Mouse (Mus musculus) C2C12 (cell line): ENCODE measurements around the gene Atp2b2. TPM values are rescaled to one million over a fixed set of nuclear protein-coding genes. Genes with fewer than 3 reads are reported as not detected.

Experiments
- H3K27me3 ChIP-seq: one replicate; pipeline ENCODE4 v1.6.1; 2011; ENCODE audit not compliant: control insufficient read depth, insufficient read depth, insufficient read length
- H3K36me3 ChIP-seq: one replicate; pipeline ENCODE4 v1.6.1; 2011; ENCODE audit not compliant: control insufficient read depth, insufficient read depth
- H3K4me3 ChIP-seq: one replicate; pipeline ENCODE4 v1.5.1; 2011; ENCODE audit warnings: mild to moderate bottlenecking, control low read depth; ENCODE audit not compliant: poor library complexity, insufficient read depth, severe bottlenecking
- H3K79me2 ChIP-seq: one replicate; pipeline ENCODE4 v1.6.1; 2011; ENCODE audit not compliant: control insufficient read depth, insufficient read depth
- H3K79me3 ChIP-seq: one replicate; pipeline ENCODE4 v1.6.1; 2011; ENCODE audit warnings: low read depth, control low read depth
- H3ac ChIP-seq: one replicate; pipeline ENCODE3; 2011; ENCODE audit warnings: low read depth; ENCODE audit not compliant: control insufficient read depth, insufficient read length
- CEBPB ChIP-seq: IDR thresholded peaks from one replicate; pipeline ENCODE4 v1.6.1; 2011; ENCODE audit warnings: low read depth, mild to moderate bottlenecking, control low read depth, moderate library complexity
- CTCF ChIP-seq: IDR thresholded peaks from one replicate; pipeline ENCODE4 v1.5.1; 2011; ENCODE audit not compliant: control insufficient read depth, insufficient read depth, insufficient read length
- FOSL1 ChIP-seq: IDR thresholded peaks from one replicate; pipeline ENCODE4 v1.8.0; 2011; ENCODE audit warnings: mild to moderate bottlenecking, low read length; ENCODE audit not compliant: poor library complexity, insufficient read depth, severe bottlenecking
- MAX ChIP-seq: IDR thresholded peaks from one replicate; pipeline ENCODE4 v1.6.1; 2011; ENCODE audit warnings: mild to moderate bottlenecking, control low read depth
- MYOD1 ChIP-seq: IDR thresholded peaks from one replicate; pipeline ENCODE4 v1.6.1; 2011; ENCODE audit warnings: low read depth; ENCODE audit not compliant: control insufficient read depth, insufficient read length
- MYOG ChIP-seq: IDR thresholded peaks from one replicate; pipeline ENCODE4 v1.6.1; 2011; ENCODE audit not compliant: control insufficient read depth, insufficient read length; ENCODE audit errors: extremely low read depth
- USF1 ChIP-seq: IDR thresholded peaks from one replicate; pipeline ENCODE4 v1.6.1; 2011; ENCODE audit warnings: low read depth, mild to moderate bottlenecking, control low read depth, moderate library complexity
- polyA plus RNA-seq: library from polyadenylated mRNA; unstranded; fragments of >200 nt; fragmentation: generic; extraction: Trizol; gene quantifications from one replicate; pipeline ENCODE4 v1.2.1, GENCODE M21; 2012; ENCODE audit warnings: missing spikeins

Atp2b2 gene
- polyA plus RNA-seq, 1 experiment: not detected

DNA sequence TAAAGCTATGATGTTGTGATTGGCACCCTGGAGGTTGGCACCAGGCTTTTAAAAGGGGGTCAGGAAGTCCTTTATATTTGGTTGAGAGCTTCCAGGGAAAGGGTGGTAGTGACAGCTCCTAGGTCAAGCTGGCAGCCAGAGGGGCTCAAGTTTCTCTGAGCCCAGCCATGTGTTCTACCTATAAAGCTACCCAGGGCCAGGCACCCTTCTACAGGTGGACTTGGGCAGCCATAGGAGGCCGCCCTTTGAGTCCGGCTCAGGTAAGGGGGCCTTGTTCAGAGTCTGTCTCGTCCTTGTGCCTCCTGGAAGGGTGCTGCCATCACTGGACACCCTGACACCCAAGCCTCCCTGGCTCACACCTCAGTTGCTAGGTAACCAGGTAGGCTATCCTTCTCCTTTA lies 180.5 kb downstream of the Atp2b2 start:
- TF ChIP-seq MYOG: no peak
- TF ChIP-seq FOSL1: no peak
- no peak for TF ChIP-seq CEBPB
- TF ChIP-seq USF1: no peak
- no peak for TF ChIP-seq MYOD1
- TF ChIP-seq CTCF: no peak

DNA sequence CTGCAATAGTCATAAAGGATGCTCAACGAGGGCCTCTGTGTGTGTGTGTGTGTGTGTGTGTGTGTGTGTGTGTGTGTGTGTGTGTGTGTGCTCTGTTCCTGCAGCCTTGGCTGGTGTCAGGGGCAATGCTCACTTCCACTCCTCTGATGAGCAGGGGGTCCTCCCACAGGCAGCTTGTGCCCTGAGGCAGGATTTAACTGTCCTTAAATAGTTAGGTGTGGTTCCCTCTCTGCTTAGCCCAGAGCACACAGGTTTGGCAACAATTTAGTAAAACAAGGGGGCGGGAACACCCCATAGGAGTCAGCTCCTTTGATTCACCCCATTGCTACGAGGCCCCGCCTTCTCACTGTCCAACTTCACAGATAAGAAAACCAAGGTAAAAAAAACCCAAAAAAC lies 181.0 kb downstream of the Atp2b2 start:
- peaks cover 34% of the 10 kb centered on the region for H3K27me3 ChIP-seq
- no peaks in the 10 kb centered on the region for H3K36me3 ChIP-seq
- no peaks in the 10 kb centered on the region for H3K79me2 ChIP-seq
- no peak overlapping the region for H3K4me3 ChIP-seq
- H3ac ChIP-seq: no peak overlapping the region
- no peaks in the 10 kb centered on the region for H3K79me3 ChIP-seq
- TF ChIP-seq FOSL1 (no peak), USF1 (no peak), CTCF (no peak), MAX (no peak), CEBPB (no peak)

More for the DNA sequence above, 180.5 kb downstream of the Atp2b2 start:
- Histone ChIP-seq H3K36me3 (no peaks in the 10 kb centered on the region), H3K79me2 (no peaks in the 10 kb centered on the region), H3K79me3 (no peaks in the 10 kb centered on the region), H3ac (no peak overlapping the region), H3K27me3 (peaks cover 39% of the 10 kb centered on the region), H3K4me3 (no peak overlapping the region)

DNA sequence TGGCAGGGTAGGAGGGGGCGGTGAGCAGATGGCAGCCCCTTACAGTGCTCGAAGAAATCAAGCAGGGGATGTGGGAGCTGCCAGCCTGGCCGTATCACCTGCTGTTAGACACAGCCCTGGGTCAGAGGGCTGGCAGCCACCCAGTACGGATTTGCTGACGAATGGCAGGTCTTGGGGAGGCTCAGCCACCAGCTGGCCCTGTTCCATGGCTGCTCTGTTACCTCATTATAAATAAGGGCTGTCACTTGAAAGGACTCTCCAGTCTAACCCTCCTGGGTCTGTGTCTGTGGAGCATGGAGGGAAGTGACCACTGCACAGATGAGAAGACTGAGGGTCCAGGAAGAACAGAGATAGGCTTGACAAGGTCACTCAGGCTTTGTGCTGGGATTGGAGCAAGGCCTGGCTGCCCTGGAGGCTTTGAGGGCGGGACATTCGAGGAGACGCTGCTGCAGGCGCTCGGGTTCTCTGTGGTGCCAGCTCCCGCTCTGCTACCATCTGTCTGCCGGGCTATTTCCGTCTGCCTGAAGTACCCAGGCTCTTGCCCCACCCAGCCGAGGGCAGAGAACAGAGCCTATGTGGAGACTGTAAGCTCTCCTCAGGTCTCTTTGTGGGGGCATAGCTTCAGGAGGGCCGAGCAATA lies 181.6 kb downstream of the Atp2b2 start:
- TF ChIP-seq MYOG: no peak
- TF ChIP-seq USF1: no peak
- no peak for TF ChIP-seq CEBPB
- TF ChIP-seq CTCF: no peak
- no peak for TF ChIP-seq FOSL1
- TF ChIP-seq MYOD1: no peak
- no peaks in the 10 kb centered on the region for H3K79me2 ChIP-seq
- no peaks in the 10 kb centered on the region for H3K79me3 ChIP-seq
- H3K4me3 ChIP-seq: no peak overlapping the region
- no peak overlapping the region for H3ac ChIP-seq
- peaks cover 29% of the 10 kb centered on the region for H3K27me3 ChIP-seq
- no peaks in the 10 kb centered on the region for H3K36me3 ChIP-seq

DNA sequence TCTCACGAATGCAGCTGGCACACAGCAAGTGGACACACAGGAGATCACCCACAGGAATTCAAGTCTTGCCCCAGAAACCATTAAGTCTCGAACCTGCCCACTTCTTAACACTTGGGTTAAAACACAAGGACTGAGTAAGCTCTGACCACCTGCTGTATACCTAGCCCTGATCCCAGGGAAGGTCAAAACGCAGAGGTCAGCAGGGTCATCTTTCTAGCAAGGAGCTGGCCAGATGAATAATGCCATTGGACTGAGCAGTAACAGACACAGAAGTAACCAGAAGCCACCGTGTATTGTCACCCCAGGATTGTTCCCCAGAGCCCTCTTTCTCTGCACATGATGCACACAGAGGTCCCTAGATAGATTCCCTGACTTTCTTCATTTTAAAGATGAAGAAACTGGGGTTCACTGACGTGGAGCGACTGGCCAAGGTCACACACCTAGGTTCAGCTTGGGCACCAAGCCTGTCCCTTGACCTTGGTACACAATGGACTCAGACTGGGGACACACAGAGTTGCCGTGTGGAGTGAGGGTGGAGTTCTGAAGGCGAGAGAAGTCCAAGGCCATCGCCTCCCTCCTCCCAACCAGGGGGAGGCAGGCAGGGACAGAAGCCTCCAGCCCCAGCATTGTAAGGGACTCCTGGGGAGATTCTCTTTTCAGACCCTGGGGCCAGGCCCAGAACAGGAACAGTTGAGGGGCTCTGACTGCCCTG lies 182.2 kb downstream of the Atp2b2 start:
- H3K4me3 ChIP-seq: no peak overlapping the region
- H3K79me2 ChIP-seq: no peaks in the 10 kb centered on the region
- H3K79me3 ChIP-seq: no peaks in the 10 kb centered on the region
- no peak for TF ChIP-seq FOSL1
- no peak for TF ChIP-seq CTCF
- no peak for TF ChIP-seq MYOG
- no peak for TF ChIP-seq MAX
- no peak for TF ChIP-seq USF1
- no peak for TF ChIP-seq CEBPB
- no peak for TF ChIP-seq MYOD1
- no peaks in the 10 kb centered on the region for H3K36me3 ChIP-seq
- no peak overlapping the region for H3ac ChIP-seq
- H3K27me3 ChIP-seq: peaks cover 22% of the 10 kb centered on the region

DNA sequence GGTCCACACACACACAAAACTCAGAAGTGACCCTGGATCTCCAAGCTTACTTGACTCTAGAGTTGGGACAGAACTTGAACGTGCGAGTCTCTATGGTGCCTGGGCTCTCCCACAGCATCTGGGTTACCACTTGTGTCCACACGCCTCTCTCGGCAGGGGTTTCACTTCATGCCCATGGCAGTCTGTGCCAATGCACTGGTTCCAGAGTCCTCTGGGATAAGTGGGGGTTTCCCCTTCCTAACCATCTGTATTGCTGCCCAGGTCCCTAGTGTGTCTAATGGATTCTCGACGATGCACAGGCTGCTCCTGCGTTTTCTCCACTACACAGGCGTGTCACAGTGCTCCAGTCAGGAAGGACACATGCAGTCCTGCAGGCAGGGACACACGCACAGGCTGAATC lies 184.1 kb downstream of the Atp2b2 start:
- Histone ChIP-seq H3K4me3 (no peak overlapping the region), H3K79me3 (no peaks in the 10 kb centered on the region), H3K79me2 (no peaks in the 10 kb centered on the region), H3ac (no peak overlapping the region), H3K27me3 (peaks cover 14% of the 10 kb centered on the region), H3K36me3 (no peaks in the 10 kb centered on the region)
- no peak for TF ChIP-seq FOSL1
- TF ChIP-seq MYOD1: no peak
- TF ChIP-seq CTCF: no peak
- no peak for TF ChIP-seq CEBPB
- TF ChIP-seq MYOG: no peak
- no peak for TF ChIP-seq USF1

DNA sequence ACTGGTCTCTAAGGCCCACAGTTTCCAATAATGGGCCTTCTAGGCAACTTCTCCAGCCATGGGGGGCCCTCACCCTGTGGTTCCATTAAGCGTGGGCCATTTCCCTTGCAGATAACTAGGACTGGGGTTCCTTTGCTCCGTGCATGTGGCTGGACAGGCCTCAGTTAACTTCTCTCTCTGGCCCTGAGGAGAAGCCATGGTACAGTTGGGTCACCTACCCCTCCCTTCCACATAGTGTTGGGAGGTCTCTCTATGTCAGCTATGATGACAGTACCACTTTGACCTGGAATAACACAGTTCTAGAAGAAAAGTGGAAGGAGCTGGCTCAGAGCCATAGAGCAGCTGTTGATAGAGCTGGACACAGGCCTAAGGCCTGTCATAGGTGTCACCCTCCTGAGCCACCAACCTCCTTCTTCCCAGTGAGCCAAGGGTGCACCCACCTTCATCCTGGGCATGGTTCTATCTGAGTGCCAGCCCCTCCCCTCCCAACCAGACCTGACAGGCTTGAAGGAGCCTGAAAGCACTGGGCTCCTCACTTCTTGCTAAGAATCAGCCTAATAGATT lies 185.0 kb downstream of the Atp2b2 start:
- Histone ChIP-seq H3K27me3 (peaks cover 14% of the 10 kb centered on the region), H3ac (no peak overlapping the region), H3K79me2 (no peaks in the 10 kb centered on the region), H3K36me3 (no peaks in the 10 kb centered on the region), H3K4me3 (no peak overlapping the region), H3K79me3 (no peaks in the 10 kb centered on the region)
- no peak for TF ChIP-seq CTCF
- no peak for TF ChIP-seq USF1
- TF ChIP-seq MYOG: no peak
- TF ChIP-seq MYOD1: no peak
- TF ChIP-seq FOSL1: no peak
- no peak for TF ChIP-seq MAX
- TF ChIP-seq CEBPB: no peak
